Mouse (Mus musculus): Measurements from ENCODE around the gene Mpg. TPM values are rescaled to one million over a fixed set of nuclear protein-coding genes. Genes with fewer than 3 reads are reported as not detected.

Mpg gene
- polyA plus RNA-seq, 1 experiment from 2014 or later = 4.6 TPM

DNA sequence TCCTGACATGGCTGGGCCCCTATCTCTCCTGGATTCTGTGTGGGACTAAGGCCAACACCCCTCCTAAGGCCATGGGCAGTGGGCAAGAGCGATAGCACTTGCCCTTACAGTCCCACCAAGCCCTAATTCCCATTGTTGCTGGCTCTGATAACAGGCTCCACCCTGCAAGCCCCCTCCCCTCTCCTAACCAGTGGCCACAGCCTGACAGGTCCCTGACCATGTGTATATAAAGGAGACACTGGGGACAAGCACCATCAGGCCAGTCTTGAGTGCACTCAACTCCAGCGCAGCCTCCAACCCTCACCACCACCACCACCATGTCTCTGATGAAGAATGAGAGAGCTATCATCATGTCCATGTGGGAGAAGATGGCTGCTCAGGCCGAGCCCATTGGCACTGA is 50.0 kb downstream of the Mpg start, which contains the start of gene Hba-x:
TSS of gene Hba-x (plus strand) at position 54 of the 400 bp plus-strand sequence.
- Histone ChIP-seq H3K4me3 (ENCODE audit: inconsistent target) (no peak within 1 kb of the TSS), H3K79me2 (ENCODE audit: inconsistent target) (no peaks in the 10 kb centered on the region), H3K36me3 (ENCODE audit: inconsistent target) (no peaks in the 10 kb centered on the region), H3K27ac (no peak within 1 kb of the TSS)
- WGBS (ENCODE audit: missing documents) = 94% methylated on average over 3 of the region's 3 CpGs

- H3K27ac ChIP-seq = no peak overlapping the region
- 79% methylated on average over 21 of the region's 21 CpGs for WGBS (ENCODE audit: missing documents)
Observed at GRCm38 (mm10) chr11:32277736-32278457, 51.6 kb downstream of the Mpg start.

DNA sequence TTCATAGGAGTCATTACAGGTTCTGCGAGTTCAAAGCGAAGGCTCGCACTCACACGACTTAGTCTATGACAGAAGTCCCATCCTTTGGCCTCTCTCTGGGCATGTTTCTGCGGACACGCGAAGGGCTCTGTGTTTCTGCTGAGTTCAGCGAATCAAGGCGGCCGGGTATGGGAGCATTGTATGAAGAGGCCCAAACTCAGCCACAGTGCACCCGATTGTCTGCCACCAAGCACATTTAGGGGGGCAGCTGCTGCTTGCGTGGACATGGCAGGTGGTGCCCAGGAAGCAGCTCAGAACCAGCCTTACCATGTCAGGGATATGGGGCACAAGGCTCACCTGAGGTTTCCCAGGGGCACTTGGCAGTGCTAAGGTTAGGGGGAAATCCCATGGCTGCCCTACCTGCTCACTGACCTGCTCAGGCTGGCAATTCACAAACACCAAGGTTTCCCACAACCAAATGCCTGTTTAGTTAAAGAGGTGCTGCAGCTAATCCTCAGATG is 52.2 kb downstream of the Mpg start:
- H3K27ac ChIP-seq = no peak overlapping the region
- no peaks in the 10 kb centered on the region for H3K36me3 ChIP-seq (ENCODE audit: inconsistent target)
- H3K4me3 ChIP-seq (ENCODE audit: inconsistent target) = no peak overlapping the region
- no peaks in the 10 kb centered on the region for H3K79me2 ChIP-seq (ENCODE audit: inconsistent target)
- 89% methylated on average over 12 of the region's 12 CpGs for WGBS (ENCODE audit: missing documents)

More at GRCm38 (mm10) chr11:32277736-32278457, 51.6 kb downstream of the Mpg start:
- Histone ChIP-seq H3K4me3 (ENCODE audit: inconsistent target) (no peak overlapping the region), H3K36me3 (ENCODE audit: inconsistent target) (no peaks in the 10 kb centered on the region), H3K79me2 (ENCODE audit: inconsistent target) (no peaks in the 10 kb centered on the region)

DNA sequence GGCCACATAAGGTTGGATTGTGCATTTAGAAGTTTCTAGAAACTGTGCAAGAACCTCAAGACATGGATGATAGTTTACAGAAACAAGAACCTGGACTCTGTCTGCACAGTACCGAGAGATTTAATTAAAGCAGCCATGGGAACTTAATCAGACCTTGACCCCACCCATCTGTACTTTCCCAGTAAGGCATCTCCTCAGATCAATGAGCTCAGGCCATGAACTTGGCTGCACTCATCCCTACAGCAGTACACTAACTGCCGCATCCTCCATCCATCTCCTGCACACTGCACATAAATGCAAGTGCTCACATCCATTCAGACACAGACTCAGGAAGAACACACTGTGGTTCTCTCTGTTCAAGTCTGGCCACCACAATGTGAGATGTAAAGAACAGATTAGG is 54.3 kb downstream of the Mpg start:
- WGBS (ENCODE audit: missing documents) = 97% methylated on average over 2 of the region's 2 CpGs
- Histone ChIP-seq H3K4me3 (ENCODE audit: inconsistent target) (no peak overlapping the region), H3K79me2 (ENCODE audit: inconsistent target) (no peaks in the 10 kb centered on the region), H3K27ac (no peak overlapping the region), H3K36me3 (ENCODE audit: inconsistent target) (no peaks in the 10 kb centered on the region)

GRCm38 (mm10) chr11:32281416-32282144 is 55.3 kb downstream of the Mpg start:
- H3K79me2 ChIP-seq (ENCODE audit: inconsistent target) = no peaks in the 10 kb centered on the region
- 100% methylated on average over 1 of the region's 1 CpGs for WGBS (ENCODE audit: missing documents)

More at GRCm38 (mm10) chr11:32281416-32282144, 55.3 kb downstream of the Mpg start:
- H3K4me3 ChIP-seq (ENCODE audit: inconsistent target) = no peak overlapping the region
- H3K27ac ChIP-seq = no peak overlapping the region
- no peaks in the 10 kb centered on the region for H3K36me3 ChIP-seq (ENCODE audit: inconsistent target)

Other genes starting within 250 kb of the Mpg start
- not detected in 3 replicates for gene Nsg2, start 226.0 kb upstream of the Mpg start, polyA plus RNA-seq (2018)
- gene Il9r, start 26.2 kb upstream of the Mpg start, polyA plus RNA-seq (2018) = not detected in 3 replicates
- gene Snrnp25, start 21.1 kb upstream of the Mpg start, polyA plus RNA-seq (2018) = 11.3 to 20.8 TPM (median 18.7 TPM) in 3 replicates
- gene Rhbdf1, start 4.2 kb upstream of the Mpg start, polyA plus RNA-seq (2018) = 1.8 to 2.5 TPM (median 2.3 TPM) in 3 replicates
- 7.4 to 12.0 TPM (median 10.5 TPM) in 3 replicates for gene Nprl3, start 41.2 kb downstream of the Mpg start, polyA plus RNA-seq (2018)
- not detected in 3 replicates for gene Hba-x, start 49.9 kb downstream of the Mpg start, polyA plus RNA-seq (2018)
- gene Hba-a1, start 57.0 kb downstream of the Mpg start, polyA plus RNA-seq (2018) = not detected in 3 replicates
- gene Hbq1b, start 60.5 kb downstream of the Mpg start, polyA plus RNA-seq (2018) = not detected in 3 replicates
- not detected in 3 replicates for gene Hba-a2, start 70.0 kb downstream of the Mpg start, polyA plus RNA-seq (2018)
- gene Hbq1a, start 73.6 kb downstream of the Mpg start, polyA plus RNA-seq (2018) = not detected in 3 replicates
- gene Sh3pxd2b, start 121.3 kb downstream of the Mpg start, polyA plus RNA-seq (2018) = 55.4 to 66.8 TPM (median 59.7 TPM) in 3 replicates
- 2.8 to 5.0 TPM (median 3.9 TPM) in 3 replicates for gene Ubtd2, start 228.9 kb downstream of the Mpg start, polyA plus RNA-seq (2018)

Data from macrophage (primary cell).